Mouse (Mus musculus): ENCODE measurements around the gene Cald1. TPM values are rescaled to one million over a fixed set of nuclear protein-coding genes. Genes with fewer than 3 reads are reported as not detected.

Cald1 gene
- polyA plus RNA-seq, 1 experiment from 2014 or later = 232 TPM

DNA sequence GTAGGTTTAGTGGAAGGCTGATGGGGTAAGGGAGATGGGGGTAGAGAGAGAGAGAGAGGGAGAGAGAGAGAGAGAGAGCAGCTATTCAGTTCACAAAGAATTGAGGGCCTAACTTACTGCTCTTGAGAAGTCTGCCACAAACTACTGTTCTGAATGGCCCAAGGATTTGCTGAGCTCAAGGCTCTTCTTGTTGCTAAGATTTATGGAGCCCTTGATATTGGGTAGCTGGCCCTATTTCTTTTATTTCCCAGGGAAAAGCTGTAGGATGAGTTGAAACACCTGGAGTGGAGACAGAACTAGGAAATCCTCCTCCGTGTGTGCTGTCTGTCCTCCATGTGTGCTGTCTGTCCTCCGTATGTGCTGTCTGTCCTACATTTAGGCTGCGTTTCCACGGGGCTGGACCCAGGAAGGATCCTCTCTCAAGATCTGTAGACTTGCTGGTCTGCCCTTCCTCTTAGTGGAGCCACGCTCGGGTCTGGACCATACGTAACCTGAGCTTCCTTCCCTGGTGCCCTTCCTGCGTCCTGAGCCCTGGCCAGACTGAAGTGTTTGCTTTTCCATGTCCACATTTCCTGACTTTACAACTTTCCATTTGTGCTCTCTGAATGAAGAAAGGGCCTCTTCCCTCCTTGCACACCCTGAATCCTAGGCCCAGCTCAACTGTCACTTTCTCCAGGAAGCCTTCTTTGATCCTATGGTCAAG, 131.3 kb downstream of the Cald1 start:
- H3K36me3 ChIP-seq (replicated peaks) = peaks cover 4% of the 10 kb centered on the region
- peak overlapping the region; percentile 5; the same call in 1 of the 2 replicates for H3K27ac ChIP-seq (replicated peaks)
- H3K4me3 ChIP-seq = no peak overlapping the region
- 55% methylated on average over 8 of the region's 8 CpGs for WGBS
- no peak for DNase-seq (ENCODE audit: low spot score)
- peaks cover 1% of the 10 kb centered on the region; the same call in 1 of the 2 replicates for H3K9me3 ChIP-seq
- H3K27me3 ChIP-seq (replicated peaks; ENCODE audit: low read depth, poor library complexity, severe bottlenecking) = no peaks in the 10 kb centered on the region
- peaks cover 54% of the 10 kb centered on the region for H3K4me1 ChIP-seq

DNA sequence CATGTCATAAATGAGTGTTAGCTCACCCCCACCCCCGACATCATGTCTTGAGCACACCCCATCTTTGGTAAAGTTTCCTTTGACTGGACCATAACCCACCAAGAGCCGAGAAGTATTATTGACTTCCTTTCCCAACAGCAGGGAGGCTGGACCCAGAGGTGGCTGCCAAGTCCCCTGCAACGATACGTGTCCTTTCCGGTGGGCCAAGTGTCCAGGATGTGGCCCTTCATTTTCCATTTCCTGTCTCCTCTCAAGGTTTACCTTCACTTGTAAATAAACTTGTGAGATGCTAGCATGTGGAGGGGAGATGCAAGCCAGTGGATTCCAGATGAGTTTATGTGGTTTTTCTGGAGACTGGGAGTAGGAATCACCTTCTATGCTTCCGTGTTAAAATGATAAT, 132.7 kb downstream of the Cald1 start:
- Histone ChIP-seq H3K9me3 (no peaks in the 10 kb centered on the region), H3K4me3 (no peak overlapping the region), H3K27me3 (replicated peaks; ENCODE audit: low read depth, poor library complexity, severe bottlenecking) (no peaks in the 10 kb centered on the region), H3K27ac (replicated peaks) (no peak overlapping the region; the same call in 1 of the 2 replicates), H3K36me3 (replicated peaks) (no peaks in the 10 kb centered on the region), H3K4me1 (peaks cover 49% of the 10 kb centered on the region)
- 78% methylated on average over 6 of the region's 6 CpGs for WGBS
- no peak for DNase-seq (ENCODE audit: low spot score)

DNA sequence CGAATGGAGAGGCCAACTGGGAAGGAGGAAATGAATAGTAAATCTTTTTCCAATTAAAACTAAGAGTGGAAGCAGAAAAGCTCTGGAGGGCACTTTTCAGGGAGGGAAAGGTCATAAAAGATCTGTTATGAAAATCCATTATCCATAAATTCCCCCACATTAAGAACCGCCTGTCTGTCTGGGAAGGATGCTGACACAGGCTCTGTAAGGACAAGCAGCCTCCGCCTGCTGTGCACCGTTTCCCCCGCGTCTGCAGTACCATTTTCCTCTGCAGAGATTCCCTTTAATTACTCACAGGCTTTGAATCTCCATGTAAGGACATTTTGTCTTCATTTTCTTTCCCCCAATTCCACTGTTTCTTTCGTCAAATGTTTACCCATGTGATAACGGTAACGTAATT, 133.2 kb downstream of the Cald1 start:
- peaks cover 44% of the 10 kb centered on the region for H3K4me1 ChIP-seq
- WGBS = 57% methylated on average over 9 of the region's 9 CpGs
- H3K36me3 ChIP-seq (replicated peaks) = no peaks in the 10 kb centered on the region
- H3K9me3 ChIP-seq = no peaks in the 10 kb centered on the region
- DNase-seq (ENCODE audit: low spot score) = no peak
- H3K27me3 ChIP-seq (replicated peaks; ENCODE audit: low read depth, poor library complexity, severe bottlenecking) = no peaks in the 10 kb centered on the region
- no peak overlapping the region; the same call in 1 of the 2 replicates for H3K27ac ChIP-seq (replicated peaks)
- no peak overlapping the region for H3K4me3 ChIP-seq

DNA sequence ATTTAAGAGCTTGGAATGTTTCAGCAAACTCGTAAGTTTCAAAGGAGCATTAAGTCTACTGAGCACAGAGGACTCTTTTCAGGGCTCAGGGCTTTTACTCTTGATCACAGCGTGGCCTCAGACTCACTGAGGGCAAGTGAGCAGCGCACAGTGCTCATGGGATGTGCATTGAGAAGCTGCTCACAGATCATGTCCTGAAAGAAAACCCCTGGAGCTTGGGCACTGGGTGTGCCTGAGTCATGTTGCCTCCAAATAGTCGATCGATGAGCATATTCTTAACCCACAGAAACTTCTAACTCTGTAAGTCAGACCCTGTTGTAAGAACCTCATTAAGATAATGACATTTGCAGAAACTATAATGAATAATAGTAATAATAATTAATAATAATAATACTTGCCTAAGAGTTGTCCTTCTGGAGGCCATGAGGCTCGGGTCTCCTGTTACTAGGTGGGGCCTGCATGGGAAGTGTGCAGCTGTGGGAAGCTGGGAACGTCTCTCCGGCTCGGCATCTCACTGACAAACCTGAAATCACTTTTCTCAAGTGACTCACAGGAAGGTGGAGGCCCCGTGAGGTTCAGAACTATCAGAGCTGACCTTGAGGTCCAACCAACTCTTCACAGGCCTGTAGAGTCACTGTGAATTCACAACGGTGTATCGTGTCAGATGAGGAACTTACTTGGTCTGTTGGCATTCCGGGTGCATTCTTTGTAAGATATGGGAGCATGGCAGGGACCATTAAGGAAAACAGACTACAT, 136.8 kb downstream of the Cald1 start:
- no peaks in the 10 kb centered on the region for H3K27me3 ChIP-seq (replicated peaks; ENCODE audit: low read depth, poor library complexity, severe bottlenecking)
- H3K9me3 ChIP-seq = no peaks in the 10 kb centered on the region
- H3K4me3 ChIP-seq = no peak overlapping the region
- no peak overlapping the region for H3K27ac ChIP-seq (replicated peaks)
- WGBS = 83% methylated on average over 13 of the region's 13 CpGs
- H3K4me1 ChIP-seq = peaks cover 19% of the 10 kb centered on the region
- DNase-seq (ENCODE audit: low spot score) = no peak
- H3K36me3 ChIP-seq (replicated peaks) = no peaks in the 10 kb centered on the region

DNA sequence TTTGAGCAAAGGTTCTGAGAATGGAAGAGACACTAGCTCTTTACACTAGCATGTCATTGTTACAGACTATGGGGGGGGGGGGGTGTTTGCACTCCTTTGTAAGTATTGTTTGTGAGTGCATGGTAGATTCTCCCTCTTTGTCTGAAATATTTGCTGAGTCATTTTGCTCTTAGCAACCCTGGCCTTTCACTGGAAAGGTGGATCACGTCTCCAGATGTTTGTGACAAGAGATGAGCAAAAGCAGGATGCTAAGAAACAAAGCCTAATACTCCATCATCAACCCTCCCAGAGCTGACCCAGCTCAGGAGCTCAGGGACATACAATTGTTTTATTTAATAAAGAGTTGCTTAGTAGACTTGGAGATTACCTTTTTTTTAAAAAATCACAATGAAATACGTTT, 138.6 kb downstream of the Cald1 start:
- H3K36me3 ChIP-seq (replicated peaks) = peaks cover 5% of the 10 kb centered on the region

DNA sequence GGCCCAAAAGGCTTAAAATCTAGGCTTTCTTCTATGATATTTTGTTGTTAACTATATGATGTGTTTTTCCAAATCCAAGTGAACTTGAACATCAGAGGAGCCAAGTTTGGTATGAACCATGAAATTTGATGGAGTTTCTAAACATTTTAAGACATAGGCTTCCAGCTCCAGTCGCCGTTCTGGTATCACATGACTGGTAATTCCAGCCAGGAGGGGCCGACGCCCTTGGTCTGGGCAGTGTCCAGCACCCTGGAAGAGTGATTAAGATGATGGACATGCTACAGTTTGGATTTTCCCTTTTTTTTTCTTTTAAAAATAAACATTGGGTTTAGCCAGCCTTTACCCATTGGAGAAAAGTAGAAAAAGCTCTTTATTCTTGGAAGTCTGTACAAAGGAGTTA, 145.6 kb downstream of the Cald1 start:
- H3K4me3 ChIP-seq = no peak overlapping the region
- 76% methylated on average over 4 of the region's 4 CpGs for WGBS
- H3K9me3 ChIP-seq = no peaks in the 10 kb centered on the region
- DNase-seq (ENCODE audit: low spot score) = no peak
- no peaks in the 10 kb centered on the region for H3K27me3 ChIP-seq (replicated peaks; ENCODE audit: low read depth, poor library complexity, severe bottlenecking)
- no peak overlapping the region for H3K27ac ChIP-seq (replicated peaks)
- peaks cover 63% of the 10 kb centered on the region for H3K36me3 ChIP-seq (replicated peaks)
- H3K4me1 ChIP-seq = peaks cover 8% of the 10 kb centered on the region; the same call in 1 of the 2 replicates

More for the DNA sequence above, 138.6 kb downstream of the Cald1 start:
- DNase-seq (ENCODE audit: low spot score) = no peak
- no peak overlapping the region for H3K27ac ChIP-seq (replicated peaks)
- no peak overlapping the region for H3K4me3 ChIP-seq
- no peaks in the 10 kb centered on the region for H3K9me3 ChIP-seq
- H3K4me1 ChIP-seq = peaks cover 1% of the 10 kb centered on the region
- H3K27me3 ChIP-seq (replicated peaks; ENCODE audit: low read depth, poor library complexity, severe bottlenecking) = no peaks in the 10 kb centered on the region
- WGBS = 76% methylated on average over 2 of the region's 2 CpGs

DNA sequence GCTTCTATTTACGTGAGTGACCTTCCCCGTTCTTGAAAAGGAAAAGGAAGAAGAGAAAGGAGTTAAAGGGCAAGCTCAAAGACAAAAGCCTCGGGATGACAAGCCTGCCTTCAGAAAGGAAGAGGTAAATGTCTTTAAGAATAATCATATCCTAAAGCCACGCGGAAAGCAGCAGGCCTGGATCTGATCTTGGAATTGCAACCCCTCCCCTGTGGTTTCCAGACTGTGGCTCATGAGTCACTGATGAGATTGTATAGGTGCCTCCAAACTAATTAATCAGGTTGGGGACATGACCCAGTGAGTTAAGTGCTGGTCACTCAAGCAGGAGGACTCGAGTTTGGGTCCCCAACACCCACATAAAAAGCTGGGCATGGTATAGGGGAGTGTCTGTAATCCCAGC, 149.5 kb downstream of the Cald1 start:
- DNase-seq (ENCODE audit: low spot score) = no peak
- peaks cover 13% of the 10 kb centered on the region; the same call in 1 of the 2 replicates for H3K4me1 ChIP-seq
- no peaks in the 10 kb centered on the region for H3K9me3 ChIP-seq
- H3K27me3 ChIP-seq (replicated peaks; ENCODE audit: low read depth, poor library complexity, severe bottlenecking) = no peaks in the 10 kb centered on the region
- H3K4me3 ChIP-seq = no peak overlapping the region
- 78% methylated on average over 6 of the region's 6 CpGs for WGBS
- H3K27ac ChIP-seq (replicated peaks) = no peak overlapping the region
- peaks cover 76% of the 10 kb centered on the region for H3K36me3 ChIP-seq (replicated peaks)

DNA sequence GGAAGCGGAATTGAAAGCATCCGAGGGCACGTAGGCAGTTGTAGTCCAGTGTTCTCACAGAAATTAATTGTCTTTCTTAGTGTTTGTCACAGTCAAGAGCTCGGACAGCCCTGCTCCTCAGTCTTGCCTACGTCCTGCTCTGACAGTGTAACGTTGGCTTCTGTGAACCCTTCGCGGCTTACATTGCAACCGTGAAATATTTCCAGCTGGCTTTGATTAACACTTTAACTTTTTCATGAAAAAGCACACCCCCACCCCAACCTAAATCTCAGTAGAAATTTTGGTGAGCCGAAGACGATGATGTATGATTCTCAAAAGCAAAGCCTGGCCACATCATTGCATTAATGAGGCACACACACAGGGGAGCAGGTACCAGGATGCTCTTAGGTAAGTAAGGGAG, 150.3 kb downstream of the Cald1 start:
- H3K27me3 ChIP-seq (replicated peaks; ENCODE audit: low read depth, poor library complexity, severe bottlenecking) = no peaks in the 10 kb centered on the region
- no peaks in the 10 kb centered on the region for H3K9me3 ChIP-seq
- no peak overlapping the region for H3K4me3 ChIP-seq
- no peak for DNase-seq (ENCODE audit: low spot score)
- H3K4me1 ChIP-seq = peaks cover 13% of the 10 kb centered on the region; the same call in 1 of the 2 replicates
- H3K36me3 ChIP-seq (replicated peaks) = peaks cover 79% of the 10 kb centered on the region
- H3K27ac ChIP-seq (replicated peaks) = no peak overlapping the region
- 78% methylated on average over 11 of the region's 11 CpGs for WGBS

DNA sequence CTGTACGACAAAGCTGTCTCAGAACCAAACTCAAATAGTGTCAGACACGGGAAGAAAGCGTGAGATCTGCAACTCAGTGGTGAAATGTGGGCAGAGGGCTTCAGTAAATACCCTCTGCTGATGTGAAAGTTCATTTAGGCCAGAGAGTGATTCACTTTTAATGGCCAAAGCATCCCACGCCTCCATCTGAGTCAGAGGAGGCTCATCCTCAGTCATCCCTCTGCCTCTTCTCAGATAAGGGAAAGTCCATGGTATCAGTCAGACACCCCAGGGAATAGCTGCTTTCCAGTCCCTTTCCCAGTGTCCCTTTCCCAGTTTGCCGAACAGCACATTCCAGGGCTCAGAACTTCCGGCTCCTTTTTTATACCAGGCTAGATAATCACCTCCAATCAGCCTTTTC, 151.2 kb downstream of the Cald1 start:
- no peak for DNase-seq (ENCODE audit: low spot score)
- H3K4me1 ChIP-seq = peaks cover 13% of the 10 kb centered on the region; the same call in 1 of the 2 replicates
- no peaks in the 10 kb centered on the region for H3K9me3 ChIP-seq
- 83% methylated on average over 6 of the region's 6 CpGs for WGBS
- H3K27me3 ChIP-seq (replicated peaks; ENCODE audit: low read depth, poor library complexity, severe bottlenecking) = no peaks in the 10 kb centered on the region
- peaks cover 77% of the 10 kb centered on the region for H3K36me3 ChIP-seq (replicated peaks)
- H3K4me3 ChIP-seq = no peak overlapping the region
- H3K27ac ChIP-seq (replicated peaks) = no peak overlapping the region

DNA sequence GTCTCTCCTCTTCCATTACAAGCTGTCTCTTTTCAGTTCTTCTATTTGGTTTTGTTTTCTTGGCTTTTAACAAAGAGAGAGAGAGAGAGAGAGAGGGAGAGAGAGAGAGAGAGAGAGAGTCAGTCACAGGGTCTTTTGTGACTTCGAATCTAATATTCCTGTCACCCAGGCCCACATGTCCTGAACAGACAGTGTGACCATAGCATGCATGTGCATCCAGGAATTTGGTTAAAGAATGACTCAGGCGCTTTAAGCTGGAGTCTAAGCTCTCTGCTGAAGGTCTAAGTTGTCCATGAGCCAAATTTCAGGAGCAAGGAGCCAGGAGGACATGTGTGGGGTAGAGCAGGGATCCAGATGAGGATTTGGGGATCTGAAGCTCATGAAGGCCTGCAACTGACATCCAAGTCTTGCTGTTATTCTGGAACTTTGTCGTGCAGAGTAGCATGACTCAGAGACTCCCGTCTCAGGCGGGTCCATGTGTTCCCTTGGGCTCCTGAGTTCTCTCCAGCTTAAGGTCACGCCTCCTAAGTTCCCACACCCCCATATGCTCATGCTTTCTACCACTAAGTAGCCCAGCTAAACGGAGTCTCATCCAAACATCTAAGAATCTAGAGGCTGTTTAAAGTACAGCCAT, 152.3 kb downstream of the Cald1 start:
- Histone ChIP-seq H3K4me3 (no peak overlapping the region), H3K4me1 (peaks cover 13% of the 10 kb centered on the region; the same call in 1 of the 2 replicates), H3K27me3 (replicated peaks; ENCODE audit: low read depth, poor library complexity, severe bottlenecking) (no peaks in the 10 kb centered on the region), H3K27ac (replicated peaks) (peak overlapping the region; percentile 10; the same call in 1 of the 2 replicates), H3K9me3 (no peaks in the 10 kb centered on the region), H3K36me3 (replicated peaks) (peaks cover 72% of the 10 kb centered on the region)
- 84% methylated on average over 7 of the region's 7 CpGs for WGBS
- DNase-seq (ENCODE audit: low spot score) = no peak

DNA sequence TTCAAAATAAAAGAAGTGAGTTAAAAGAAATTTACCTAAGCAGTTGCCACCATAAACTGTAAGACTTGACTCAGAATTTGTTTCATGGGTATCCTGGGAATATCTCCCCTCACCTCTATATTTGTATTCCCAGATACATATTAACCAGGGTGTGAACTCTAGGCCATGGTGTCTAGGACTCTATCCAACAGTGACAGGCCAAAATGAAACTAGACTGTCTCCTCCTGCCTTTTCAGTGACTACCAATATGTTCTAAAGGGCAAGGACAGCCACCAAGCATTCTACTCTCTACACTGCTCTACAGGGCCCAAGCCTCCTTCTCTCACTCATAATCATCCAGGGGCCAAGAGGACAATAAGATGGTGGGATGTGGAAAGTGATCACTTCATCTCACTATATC, 153.3 kb downstream of the Cald1 start:
- Histone ChIP-seq H3K27me3 (replicated peaks; ENCODE audit: low read depth, poor library complexity, severe bottlenecking) (no peaks in the 10 kb centered on the region), H3K4me3 (no peak overlapping the region), H3K9me3 (no peaks in the 10 kb centered on the region), H3K4me1 (peaks cover 13% of the 10 kb centered on the region; the same call in 1 of the 2 replicates), H3K36me3 (replicated peaks) (peaks cover 72% of the 10 kb centered on the region), H3K27ac (replicated peaks) (no peak overlapping the region)
- DNase-seq (ENCODE audit: low spot score) = no peak

DNA sequence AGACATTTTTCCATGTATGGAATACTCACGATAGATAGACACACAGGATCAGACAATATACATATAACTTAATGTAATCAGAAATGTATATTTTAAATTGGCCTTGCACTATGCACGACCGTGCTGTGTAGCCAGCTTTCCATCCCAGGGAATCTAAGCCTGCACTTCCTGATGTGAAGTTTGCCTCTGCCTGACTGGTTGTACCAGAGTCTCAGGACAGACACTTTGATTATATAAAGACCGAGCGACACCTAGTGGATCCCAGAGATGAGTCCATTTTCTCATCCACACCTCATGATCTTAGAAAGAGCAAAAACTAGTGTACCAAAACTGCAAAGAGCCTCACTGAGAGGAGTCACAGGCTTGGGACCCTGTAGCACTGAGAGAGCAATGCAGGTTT, 156.1 kb downstream of the Cald1 start:
- Histone ChIP-seq H3K27me3 (replicated peaks; ENCODE audit: low read depth, poor library complexity, severe bottlenecking) (no peaks in the 10 kb centered on the region), H3K4me3 (no peak overlapping the region), H3K36me3 (replicated peaks) (peaks cover 73% of the 10 kb centered on the region), H3K4me1 (peaks cover 3% of the 10 kb centered on the region; the same call in 1 of the 2 replicates), H3K27ac (replicated peaks) (no peak overlapping the region), H3K9me3 (no peaks in the 10 kb centered on the region)
- peak; percentile 57 for DNase-seq (ENCODE audit: low spot score)
- 43% methylated on average over 5 of the region's 5 CpGs for WGBS

Measured in embryonic facial prominence, embryonic 10.5 days (tissue).